9 mouse cellular contexts compared by ENCODE assay signal in the genomic region with DNA sequence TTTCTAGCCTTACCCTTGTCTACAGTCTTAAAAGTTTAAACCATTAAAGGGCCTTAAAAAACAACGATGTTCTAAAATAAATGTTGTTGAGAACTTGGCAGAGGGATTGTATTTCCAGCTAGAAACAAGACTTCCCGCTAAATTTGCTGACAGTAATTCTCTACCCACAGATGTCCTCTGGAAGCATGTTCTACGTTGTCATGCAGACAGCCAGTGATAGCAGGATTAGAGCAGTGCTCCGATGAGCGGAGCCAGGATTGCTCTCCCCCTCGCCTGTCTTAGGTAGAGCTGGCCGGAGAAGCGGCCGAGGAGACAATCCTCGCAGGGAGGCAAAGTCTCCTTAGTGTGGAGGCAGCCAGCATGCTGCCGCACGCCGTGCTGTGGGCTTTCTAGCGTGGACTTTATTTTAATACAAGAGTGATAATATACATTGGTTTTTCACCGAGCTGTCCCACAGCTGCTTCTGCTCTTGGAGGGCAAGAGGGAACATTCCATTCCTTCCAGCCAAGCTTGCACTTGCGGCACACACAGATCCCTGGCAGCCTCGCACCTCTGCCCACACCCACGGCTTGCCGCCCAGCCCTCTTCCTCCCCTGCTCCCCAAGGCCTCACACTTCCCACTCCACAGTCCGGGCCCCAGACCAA.
DNase-seq lines count a peak whose midpoint lies in the region; ATAC-seq and TF ChIP-seq lines count a peak whose summit lies in the region.
"Had no signal": no experiment of that assay in that cellular context is flagged by ENCODE, and none has a peak within 500 bp of the region (broad histone marks: within the 10 kb centered on the region; RNA-seq: fewer than 3 reads in every experiment).

No protein-coding gene starts in this region.

- H3K4me1 ChIP-seq in testis, adult 2 months (ENCODE audit: control insufficient read depth, insufficient read depth, low read length) = peaks cover 5% of the 10 kb centered on the region
- peaks cover 19% of the 10 kb centered on the region for H3K4me1 ChIP-seq in liver, embryonic 11.5 days (replicated peaks; ENCODE audit: control insufficient read depth, insufficient read depth, low read length)

- TF ChIP-seq CTCF in testis, adult 2 months (IDR thresholded peaks at IDR 0.05; ENCODE audit: control insufficient read depth, insufficient read depth, insufficient replicate concordance, low read depth, low read length) = no peak

- ATAC-seq in liver, embryonic 11.5 days (replicated peaks; ENCODE audit: low FRiP score) = no peak
- ATAC-seq: forebrain, embryonic 14.5 days had no signal

- no peaks in the 10 kb centered on the region for H3K27me3 ChIP-seq in testis, adult 2 months (ENCODE audit: control insufficient read depth, insufficient read depth, low read length)
- H3K27me3 ChIP-seq in liver, embryonic 11.5 days (replicated peaks; ENCODE audit: control insufficient read depth, insufficient read depth, low read length) = no peaks in the 10 kb centered on the region

- no peak overlapping the region for H3K9ac ChIP-seq in liver, embryonic 11.5 days (ENCODE audit: low read depth, low read length)

- H3K36me3 ChIP-seq in testis, adult 2 months (ENCODE audit: control insufficient read depth, insufficient read depth, low read length) = no peaks in the 10 kb centered on the region
- peaks cover 4% of the 10 kb centered on the region; the same call in 1 of the 2 replicates for H3K36me3 ChIP-seq in liver, embryonic 11.5 days (ENCODE audit: control insufficient read depth, insufficient read depth, low read length)

- 73% methylated on average over 20 of the region's 20 CpGs for WGBS in liver, embryonic 11.5 days

- H3K4me2 ChIP-seq in liver, embryonic 11.5 days = no peak overlapping the region

- H3K9me3 ChIP-seq in liver, embryonic 11.5 days (ENCODE audit: control insufficient read depth, low read length) = no peaks in the 10 kb centered on the region

- H3K4me3 ChIP-seq in testis, adult 2 months (ENCODE audit: control insufficient read depth, low read depth, low read length) = no peak overlapping the region
- no peak overlapping the region for H3K4me3 ChIP-seq in liver, embryonic 11.5 days (ENCODE audit: low read depth, low read length)

- peak overlapping the region; percentile 59; the same call in 1 of the 2 replicates for H3K27ac ChIP-seq in testis, adult 2 months (ENCODE audit: control insufficient read depth, insufficient read depth, low read depth, low read length)
- no peak overlapping the region for H3K27ac ChIP-seq in liver, embryonic 11.5 days (ENCODE audit: low read depth, low read length)

- DNase-seq in right cerebral cortex, adult 18-20 months = peak; percentile 39
- DNase-seq in right cerebral cortex, postnatal 4 days = no peak
- DNase-seq in gastrocnemius, postnatal 25 days = peak; percentile 84
- DNase-seq in kidney, postnatal 4 days = peak; percentile 34 to 49
- DNase-seq in liver, embryonic 11.5 days (ENCODE audit: low spot score) = no peak
- no peak for DNase-seq in B cell, adult 2 months
- DNase-seq in c-Kit-positive CD71-positive TER-119-positive erythroid progenitor cells, embryonic 14.5 days (ENCODE audit: low spot score) = no peak

- no peak for TF ChIP-seq POLR2A in testis, adult 2 months (IDR thresholded peaks at IDR 0.05; ENCODE audit: control insufficient read depth, low read depth, low read length)

Comparison
In these comparisons a context has a peak if more than half of its experiments do, and no peak if none do; other contexts are left out.
1. DNase-seq: peak in right cerebral cortex, adult 18-20 months (single experiment), gastrocnemius, postnatal 25 days (single experiment) and kidney, postnatal 4 days (2 of 2); none in right cerebral cortex, postnatal 4 days (single experiment), liver, embryonic 11.5 days (single experiment), B cell, adult 2 months (0 of 2) and c-Kit-positive CD71-positive TER-119-positive erythroid progenitor cells, embryonic 14.5 days (single experiment).